Mouse (Mus musculus) bone marrow, adult 2 months (tissue): ENCODE results near the gene Lonp2.

Experiments used
- CTCF ChIP-seq: fragments of 200-500 bp; IDR thresholded peaks from 2 replicates; pipeline ENCODE4 v1.5.1; 2011; ENCODE audit warnings: low read length, control low read depth; ENCODE audit not compliant: control insufficient read depth, insufficient read depth
- POLR2A ChIP-seq: fragments of 200-500 bp; IDR thresholded peaks from 2 replicates; pipeline ENCODE4 v1.6.1; 2011; ENCODE audit warnings: low read depth, mild to moderate bottlenecking, control low read depth, low read length, borderline replicate concordance; ENCODE audit not compliant: control insufficient read depth

- no peak for TF ChIP-seq CTCF
- no peak for TF ChIP-seq POLR2A
Measured at GRCm38 (mm10) chr8:86615095-86615769, 8.6 kb upstream of the Lonp2 start.
